Mouse (Mus musculus) megakaryocyte, adult 5-6 weeks (primary cell): ENCODE measurements around the gene Rap1gap2. TPM values are rescaled to one million over a fixed set of nuclear protein-coding genes. Genes with fewer than 3 reads are reported as not detected.

Experiments used
- ATAC-seq: 2 replicates; pipeline ENCODE4 v1.8.0; 2016; ENCODE audit warnings: mild to moderate bottlenecking, inconsistent platforms; ENCODE audit not compliant: poor library complexity, severe bottlenecking
- total RNA-seq, 2 experiments: library from RNA; stranded (forward) in 1 of 2; stranded (reverse) in 1 of 2; fragments of 153-499, 151-499 nt in 1 of 2; fragments of 221-1000, 200-1000 nt in 1 of 2; gene quantifications; 2 replicates each; pipeline versions ENCODE4 v1.2.3 to v1.2.4; 2015 to 2017

Gene Rap1gap2
- total RNA-seq, 2 experiments from 2014 or later: 22.3 to 34.3 TPM

DNA sequence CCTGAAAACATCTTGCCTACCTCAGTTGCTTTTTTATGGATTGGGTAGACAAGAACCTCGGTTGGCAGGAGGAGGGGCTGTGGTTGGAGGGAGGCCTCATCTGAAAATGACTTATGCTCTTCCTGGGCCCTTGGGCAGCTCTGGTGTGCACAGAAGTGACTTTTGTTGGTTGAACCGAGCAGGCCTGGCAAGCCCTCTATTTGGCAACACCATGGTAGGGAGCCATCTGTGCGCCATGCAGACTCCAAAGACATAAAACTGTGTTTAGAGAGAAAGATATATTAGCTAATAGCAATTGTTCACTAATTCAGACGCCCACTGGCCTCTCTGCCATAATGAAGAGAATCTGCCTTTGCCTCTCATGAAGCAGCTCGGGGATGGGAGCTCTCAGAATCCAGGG lies 94.6 kb downstream of the Rap1gap2 start:
- ATAC-seq: no peak

DNA sequence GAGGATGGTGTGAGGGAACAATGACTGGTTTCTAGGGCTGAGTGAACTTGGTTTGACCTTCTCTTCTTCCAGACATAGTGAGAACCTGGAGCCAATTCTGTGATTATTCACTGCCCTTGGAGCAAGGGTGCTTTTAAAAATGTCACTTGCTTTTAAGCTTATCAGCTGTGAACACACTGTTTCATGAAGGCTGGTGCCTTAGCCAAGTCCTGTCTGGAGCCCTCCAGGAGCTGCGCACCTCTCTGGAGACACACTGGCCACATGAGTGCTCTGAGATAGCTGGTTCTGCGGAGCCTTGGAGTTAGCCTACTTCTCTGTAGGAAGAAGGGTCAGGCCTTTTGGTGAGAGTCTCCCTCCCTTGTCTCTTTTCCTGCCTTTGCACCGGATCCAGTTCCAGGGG lies 95.7 kb downstream of the Rap1gap2 start:
- no peak for ATAC-seq

DNA sequence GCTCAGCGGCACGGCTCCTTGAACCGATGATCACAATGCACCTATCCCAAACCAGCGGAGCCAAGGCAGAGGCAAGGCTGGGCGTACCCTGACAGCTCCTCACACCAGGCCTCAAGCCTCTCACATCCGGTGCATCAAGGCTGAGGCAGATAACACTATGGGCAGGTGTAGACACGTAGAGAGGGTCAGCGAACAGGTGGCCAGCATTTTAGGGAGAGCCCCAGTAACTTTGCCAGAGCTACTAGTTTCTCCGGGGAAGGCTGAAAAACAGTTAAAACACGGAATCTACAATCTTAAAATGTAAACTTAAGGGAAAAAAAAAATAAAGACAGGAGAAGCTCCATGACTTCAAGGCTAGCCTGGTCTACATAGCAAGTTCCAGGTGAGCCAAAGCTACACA lies 98.1 kb downstream of the Rap1gap2 start:
- ATAC-seq: no peak

DNA sequence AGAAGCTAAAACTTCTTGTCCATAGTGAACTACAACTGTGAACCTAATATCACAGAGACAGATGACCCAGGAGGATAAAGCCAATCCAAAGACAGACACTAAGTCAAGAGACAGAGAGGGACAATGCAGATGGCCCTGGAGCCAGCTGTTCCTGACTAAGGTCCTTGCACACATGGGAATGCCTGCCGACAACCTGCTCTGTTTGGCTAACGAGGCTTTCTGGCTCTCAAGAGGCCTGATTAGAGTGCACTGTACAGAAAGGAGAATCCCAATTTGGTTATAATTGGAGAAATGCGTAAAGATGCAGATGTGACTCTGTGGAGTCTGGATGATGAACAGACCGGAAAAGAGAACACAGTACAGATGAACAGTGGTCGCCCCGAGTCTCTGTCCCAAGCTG lies 104.4 kb downstream of the Rap1gap2 start:
- ATAC-seq: no peak

DNA sequence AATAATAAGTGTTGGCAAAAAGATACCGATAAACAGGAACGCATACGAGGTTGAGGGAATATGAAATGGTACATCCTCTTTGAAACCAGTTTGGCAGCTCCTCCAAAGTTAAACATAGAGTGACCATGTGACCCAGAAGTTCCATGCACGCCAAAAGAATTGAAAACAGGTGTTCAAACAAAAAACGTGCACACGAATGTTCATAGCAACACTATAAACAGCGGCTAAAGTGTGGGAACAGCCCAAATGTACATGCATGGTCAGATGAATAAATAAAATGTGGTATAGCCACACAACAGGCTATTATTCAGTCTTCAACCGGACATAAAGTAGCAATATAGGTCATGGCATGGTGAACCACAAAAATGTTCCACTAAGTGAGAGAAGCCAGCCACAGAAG lies 108.2 kb downstream of the Rap1gap2 start:
- ATAC-seq: no peak

DNA sequence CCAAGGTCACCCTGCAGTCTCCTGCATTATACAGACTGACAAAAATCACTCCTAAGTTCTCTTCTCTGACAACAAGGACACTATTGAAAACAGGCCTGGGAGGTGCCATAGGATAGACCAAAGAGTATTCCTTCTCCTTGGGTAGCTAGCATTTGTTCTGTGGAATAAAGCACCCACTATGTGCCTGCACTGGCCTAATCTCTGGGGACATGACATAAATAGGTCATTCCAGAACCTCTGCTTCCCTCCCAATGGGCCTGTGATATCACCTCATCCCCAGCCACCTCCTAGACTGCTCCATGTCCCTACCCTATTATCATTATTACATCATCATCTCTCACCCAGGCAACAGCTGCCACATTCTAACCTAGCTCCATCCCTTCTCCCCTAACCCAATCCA lies 108.7 kb downstream of the Rap1gap2 start:
- ATAC-seq: no peak

DNA sequence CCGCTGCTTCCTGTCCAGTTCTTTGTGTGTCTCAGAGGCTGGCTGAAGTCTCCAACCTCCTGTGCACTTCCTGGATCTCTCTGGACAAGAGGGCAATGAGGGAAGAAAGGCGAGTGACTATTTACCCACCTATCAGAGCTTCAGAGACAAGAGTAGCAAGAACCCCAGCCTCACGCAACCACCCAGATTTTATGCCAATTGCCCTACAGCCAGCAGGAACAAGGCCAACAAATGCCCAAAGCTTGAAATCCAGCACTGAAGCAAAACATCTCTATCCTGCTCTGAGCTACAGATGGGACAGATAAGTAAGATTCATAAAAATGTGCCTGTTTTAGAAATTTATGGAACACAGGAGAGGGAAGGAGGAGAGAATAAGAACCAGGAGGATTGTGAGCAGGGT lies 109.7 kb downstream of the Rap1gap2 start:
- ATAC-seq: no peak

DNA sequence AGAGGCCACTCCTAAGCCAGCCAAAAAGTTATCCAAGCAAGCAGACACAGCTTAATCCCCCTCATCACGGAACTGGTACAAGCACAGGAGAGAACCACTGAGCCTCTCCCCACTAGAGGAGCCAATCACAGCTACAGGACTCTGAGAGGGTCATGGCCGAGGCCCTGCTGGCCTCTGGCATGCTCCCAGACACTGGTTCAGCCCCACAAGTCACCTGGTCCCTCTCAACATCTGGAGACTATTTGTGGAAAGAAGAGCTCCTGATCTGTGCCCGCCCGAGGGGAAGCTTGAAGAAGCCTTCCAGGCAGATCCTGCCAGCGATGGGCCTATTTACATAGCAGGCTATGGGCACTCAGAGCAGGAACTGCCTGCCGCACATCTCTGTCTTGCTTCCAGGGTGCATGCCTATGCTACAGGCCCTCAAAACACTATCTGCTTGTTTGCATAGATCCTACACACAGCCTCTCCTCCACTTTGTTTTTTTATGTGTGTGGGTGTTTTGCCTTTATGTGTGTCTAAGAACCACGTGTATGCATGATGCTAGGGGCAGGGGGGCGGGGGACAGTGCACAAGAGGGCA lies 111.1 kb downstream of the Rap1gap2 start:
- no peak for ATAC-seq

DNA sequence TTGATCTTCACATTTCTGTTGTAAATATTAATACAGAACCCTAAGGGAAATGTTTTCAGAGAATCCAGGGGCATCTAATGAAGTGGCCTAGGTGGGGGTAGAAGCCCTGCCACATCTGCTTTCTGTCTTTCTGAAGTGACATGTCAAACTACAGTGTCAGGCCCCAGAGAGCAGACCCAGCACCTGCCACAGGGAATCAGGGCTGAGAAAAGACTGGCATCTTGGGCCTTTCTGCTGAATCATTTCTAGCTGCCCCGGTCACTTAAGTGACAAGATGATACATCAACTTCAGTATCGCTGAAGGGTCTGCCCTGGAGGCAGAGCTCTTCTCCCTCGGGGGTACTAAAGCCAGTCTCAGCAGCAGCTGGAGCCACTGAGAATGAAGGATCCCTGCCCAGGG lies 111.7 kb downstream of the Rap1gap2 start:
- ATAC-seq: no peak

DNA sequence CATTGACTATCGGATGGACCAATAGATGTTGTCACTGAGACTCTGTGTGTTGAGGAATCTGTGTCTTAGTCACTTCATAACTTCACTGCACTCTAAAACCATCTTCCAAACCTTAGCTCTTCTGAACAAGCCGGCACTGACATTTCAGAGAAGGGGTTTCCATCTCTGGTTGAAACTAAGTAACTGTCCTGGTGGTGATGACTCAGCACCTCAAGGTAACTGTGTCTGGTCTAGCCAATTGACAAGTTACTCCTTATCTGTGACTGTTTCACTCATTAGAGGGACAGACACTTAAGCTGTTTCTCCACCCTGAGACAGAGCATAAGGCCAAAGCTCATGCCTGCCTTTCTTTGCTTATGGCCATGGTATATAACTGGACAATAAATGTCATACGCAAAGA lies 114.1 kb downstream of the Rap1gap2 start:
- no peak for ATAC-seq

DNA sequence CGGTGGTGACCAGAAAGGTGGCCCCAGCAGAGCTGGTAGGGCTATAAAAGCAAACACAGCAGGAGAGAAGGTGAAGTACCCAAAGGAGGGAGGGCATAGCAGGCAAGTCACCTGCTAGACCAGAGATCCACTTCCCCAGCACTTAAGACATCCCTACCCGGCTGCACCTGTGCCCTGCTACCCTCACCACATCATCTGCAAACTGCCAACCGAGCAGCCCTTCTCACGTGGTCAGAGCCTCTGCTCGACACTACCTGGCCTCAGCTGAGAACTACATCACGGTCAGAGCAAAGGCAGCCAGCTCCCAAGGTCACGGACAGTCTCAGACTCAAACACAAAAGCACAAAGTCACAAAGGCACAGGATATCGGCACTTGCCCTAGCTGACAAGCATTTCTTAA lies 116.8 kb downstream of the Rap1gap2 start:
- no peak for ATAC-seq

DNA sequence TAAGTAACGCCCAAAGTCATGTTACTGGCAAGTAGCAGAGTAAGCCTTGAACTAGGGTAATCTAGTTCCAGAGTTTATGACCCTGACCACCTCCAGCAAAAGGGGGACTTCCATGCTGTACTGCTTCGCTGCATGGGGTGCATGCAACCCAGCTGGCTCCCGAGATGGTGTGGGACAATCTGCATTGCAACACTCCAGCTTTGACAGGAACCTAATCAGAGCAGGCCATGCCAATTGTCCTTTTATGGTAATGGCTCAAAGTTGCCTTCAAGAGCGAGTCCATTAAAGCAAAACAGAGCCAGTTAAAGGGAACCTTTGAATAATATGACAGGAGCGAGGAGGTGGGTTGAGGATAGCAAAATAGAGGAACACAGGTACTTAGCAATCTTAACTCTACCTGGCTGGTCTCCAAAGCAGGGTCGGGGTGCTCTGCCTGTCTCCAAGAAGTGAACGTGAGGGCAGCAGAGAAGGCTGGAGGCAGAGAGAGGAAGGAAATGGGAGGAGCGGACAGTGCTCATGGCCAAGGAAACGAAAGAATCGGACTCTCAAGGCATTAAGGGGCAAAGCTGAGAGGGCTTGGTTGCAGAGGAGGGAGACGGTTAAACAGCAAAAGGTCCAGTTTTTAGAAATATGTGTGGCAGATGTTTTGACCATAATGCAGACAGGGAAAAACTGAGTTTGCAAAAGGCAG lies 117.4 kb downstream of the Rap1gap2 start:
- peak; percentile 45 for ATAC-seq

DNA sequence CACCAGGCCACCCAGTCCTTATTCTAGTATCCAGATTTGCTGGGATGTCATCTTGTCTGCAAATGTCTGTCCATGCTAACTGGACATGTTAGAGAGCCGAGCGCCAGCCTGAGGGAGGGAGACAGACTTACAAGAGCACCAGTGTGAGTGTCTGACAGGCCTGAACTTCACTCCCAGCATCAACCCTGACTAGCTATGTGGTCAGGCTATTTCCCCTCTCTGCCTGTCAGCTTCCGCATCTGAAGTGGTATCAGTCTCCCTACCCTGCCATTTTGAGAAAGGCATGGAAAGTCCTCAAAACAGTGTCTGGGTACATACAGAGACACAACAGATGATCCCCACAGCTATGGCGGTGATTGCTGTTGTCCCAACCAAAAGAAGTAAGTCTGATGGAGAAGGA lies 119.6 kb downstream of the Rap1gap2 start:
- peak; percentile 80 for ATAC-seq

DNA sequence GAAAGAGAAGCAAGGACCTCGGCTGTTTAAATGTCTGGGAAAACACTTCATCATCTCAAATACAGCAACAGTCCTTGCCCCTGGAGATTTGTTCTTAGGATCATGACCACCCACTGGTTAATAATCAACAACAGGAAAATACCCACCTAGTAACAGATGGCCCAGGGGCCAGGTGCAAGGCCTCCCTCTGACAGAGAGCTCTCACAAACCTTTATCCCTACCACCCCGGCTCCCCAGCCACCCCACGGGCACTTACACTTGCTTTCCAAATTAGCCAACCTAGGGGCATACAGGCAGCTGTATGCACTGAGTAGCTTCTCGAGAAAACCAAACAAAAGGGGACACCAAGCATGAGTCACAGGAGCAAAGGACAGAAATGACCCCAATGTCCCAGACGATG lies 121.5 kb downstream of the Rap1gap2 start:
- ATAC-seq: no peak

DNA sequence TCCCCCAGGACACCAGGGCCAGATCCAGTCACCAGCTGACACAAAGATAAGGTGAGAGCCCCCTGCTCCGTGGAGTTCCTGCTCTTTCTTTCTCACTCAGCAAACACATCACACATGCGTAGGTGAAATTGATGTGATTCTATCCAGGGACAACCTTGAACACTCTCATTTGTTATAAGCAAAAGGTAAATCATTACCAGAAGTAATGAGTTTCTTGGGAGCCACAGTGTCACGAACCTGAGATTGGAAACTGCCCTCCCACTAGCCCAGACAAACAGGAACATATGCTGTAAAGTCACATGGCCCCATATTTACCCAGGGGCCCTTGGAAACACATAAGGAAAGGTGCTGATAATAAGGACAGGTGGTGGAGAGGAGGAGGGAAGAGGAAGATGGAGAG lies 122.8 kb downstream of the Rap1gap2 start:
- no peak for ATAC-seq

DNA sequence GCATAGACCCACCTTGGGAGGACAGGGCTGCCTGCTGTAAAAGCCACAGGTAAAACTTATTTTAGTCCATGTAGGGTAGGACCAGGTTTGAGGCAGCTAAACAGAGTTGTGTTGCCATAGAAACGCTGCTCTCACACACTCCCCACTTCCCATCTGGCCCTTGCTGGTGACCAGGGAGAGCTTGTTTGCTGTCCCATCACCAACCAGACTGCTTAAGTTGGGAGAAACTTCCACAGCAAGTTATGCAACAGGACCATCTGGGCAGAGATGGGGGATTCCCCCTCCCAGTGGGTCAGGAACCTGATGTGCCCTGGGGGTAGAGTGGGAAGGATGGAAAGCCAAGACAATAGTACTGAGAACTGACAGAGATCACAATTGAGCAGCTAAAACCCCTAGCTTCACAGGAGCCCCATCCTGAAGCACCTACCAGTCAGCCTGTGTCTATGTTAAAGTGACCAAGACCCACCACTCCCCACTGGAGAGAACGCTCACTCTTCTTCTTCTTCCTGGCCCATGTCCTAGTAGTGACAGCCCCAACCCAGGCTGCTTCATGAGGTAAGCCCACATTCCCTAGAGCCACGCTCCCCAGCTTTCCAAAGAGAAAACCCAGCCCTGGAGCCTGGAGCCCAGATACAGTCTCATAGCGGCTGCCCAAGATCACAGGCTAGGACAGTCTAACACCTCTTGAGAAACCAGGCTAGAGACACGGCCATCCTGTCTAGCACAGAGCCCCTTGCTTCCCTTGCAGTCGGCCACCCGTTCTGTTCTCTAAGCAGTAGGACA lies 125.1 kb downstream of the Rap1gap2 start:
- ATAC-seq: no peak

DNA sequence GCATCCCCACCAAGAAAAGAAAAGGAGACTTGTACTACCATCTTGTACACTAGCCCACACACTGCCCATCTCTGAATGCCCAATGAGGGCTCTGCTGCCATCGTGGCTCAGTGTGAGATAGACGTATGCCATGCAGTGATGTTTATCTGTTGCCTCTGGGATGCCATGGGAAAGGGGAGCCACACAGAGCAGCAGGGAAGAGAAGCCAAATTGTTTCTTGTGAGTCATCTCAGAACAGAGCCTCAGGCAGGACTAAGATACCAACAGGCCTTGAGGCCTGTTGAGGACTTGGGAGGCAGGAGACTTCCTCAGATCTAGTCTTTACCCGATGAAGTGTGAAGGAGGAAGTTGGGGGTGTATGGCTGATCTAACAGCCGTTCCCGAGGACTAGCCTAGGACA lies 126.8 kb downstream of the Rap1gap2 start:
- ATAC-seq: no peak

DNA sequence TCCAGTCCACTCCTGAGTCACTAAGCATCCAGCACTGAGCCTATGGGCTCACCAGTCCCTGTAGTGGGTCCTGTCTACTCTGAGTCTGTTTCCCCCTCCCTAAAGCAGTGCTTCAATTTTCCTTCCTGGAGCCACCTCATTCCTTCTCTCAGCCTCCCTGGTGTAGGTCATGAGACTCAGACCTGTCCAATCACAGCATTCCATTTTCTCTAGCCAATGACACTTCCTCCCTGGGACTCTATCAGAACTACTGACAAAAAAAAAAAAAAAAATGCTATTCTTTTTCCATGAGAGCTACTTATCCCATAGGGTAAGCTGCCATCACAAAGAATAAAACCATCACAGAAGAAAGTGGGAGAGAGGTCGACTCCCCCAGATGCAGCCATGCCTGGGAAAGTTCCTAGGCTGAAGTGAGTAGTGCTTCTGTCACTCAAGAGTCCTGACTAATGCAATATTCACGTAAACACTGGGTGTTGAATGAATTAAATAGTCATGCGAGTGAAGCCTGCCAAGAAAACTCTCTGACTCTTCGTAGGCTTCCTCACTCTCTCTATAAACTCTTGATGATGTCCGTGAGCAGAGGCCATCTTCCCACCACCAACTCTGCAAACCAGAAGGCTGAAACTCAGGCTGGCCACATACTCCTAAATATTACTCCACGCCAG lies 127.4 kb downstream of the Rap1gap2 start:
- ATAC-seq: no peak

DNA sequence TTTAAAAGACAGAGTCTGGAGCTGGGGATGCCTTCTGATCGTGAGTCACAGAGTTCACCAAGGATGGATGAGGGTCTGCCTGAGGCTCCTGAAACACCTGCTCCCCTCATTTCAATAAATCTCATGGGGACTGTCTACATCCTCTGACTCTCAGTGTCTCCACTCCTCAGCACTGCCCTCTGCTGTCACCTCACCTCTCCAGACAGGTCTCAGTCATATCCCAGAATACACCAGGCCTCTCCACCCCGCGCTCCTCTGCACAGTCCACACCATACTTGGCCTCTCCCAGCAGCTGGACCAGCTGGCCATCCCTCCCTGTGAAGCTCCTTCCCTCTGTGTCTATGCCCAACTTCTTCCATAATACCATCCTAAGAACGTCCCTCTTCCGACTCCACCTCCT lies 128.9 kb downstream of the Rap1gap2 start:
- ATAC-seq: no peak

DNA sequence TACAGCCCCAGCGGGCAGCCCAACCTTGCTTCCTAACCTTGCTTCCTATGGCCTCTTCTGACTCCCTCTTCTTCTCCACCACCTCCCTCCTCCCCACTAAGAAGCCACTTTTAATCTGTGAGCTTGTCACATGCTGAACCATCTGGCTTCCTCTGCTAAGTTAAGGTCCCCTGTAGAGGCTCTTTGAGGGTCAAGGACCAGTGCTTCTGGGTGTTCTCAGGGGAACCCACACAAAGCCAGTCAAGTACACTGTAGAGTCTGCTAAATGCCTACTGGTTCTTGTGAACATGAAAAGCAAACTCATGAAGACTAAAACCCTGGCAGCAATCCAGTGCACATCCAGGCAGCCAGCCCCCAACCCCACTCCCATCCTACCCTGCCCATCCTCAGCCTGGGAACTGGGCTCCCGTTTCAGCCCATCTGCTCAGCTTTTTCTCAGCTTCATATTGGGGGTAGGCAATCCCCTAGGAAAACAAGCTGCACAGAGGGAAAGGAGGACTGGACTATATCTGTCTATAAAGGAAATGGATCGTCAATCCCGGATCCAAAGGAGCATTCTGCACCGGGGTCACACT lies 130.9 kb downstream of the Rap1gap2 start:
- ATAC-seq: no peak

DNA sequence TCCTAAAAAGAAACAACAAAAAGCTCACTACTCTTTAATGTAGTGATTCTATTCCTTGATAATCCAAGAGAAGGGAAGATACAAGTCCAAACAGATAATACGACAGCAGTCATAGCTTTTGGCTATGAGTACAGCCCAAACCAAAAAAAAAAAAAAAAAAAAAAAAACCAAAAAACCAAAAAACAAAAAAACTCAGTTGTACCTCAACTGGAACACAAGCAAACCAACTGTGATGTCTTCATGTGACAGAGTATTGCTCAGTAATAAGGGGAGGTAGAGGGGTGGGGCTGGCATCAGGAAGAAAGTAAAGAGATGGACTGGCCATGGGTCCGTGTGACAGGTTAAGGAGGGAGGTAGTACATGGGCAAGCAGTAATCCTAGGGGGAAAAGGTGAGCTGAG lies 131.8 kb downstream of the Rap1gap2 start:
- ATAC-seq: no peak
